Mouse (Mus musculus) forebrain, embryonic 11.5 days (tissue): ENCODE measurements at regions not wholly inside any gene's neighbourhood (a gene's known extent, or its start where the extent isn't known, plus 50 kb on each side); places are given as distances from the start of the nearest gene placed in this dataset.
A peak's percentile ranks its signal among the peaks of the same experiment; 100 is the strongest.
"Not testable (repeated sequence)": the region's sequence is repeated elsewhere in the genome, so short reads cannot be mapped to it uniquely, and the experiment has no call there.

Experiments
- ATAC-seq: fragments of 200-750 bp; cut with Nextera tagmentation; replicated peaks from 2 replicates; pipeline ENCODE4 v1.8.0; 2017; ENCODE audit warnings: moderate TSS enrichment; ENCODE audit not compliant: low FRiP score
- DNase-seq: peaks from one replicate; pipeline ENCODE4 v3.0.0-alpha.2; 2017; ENCODE audit warnings: low spot score
- H3K27ac ChIP-seq: fragments of 300-500 bp; sonication (generic); 2 replicates; pipeline ENCODE4 v1.5.1; 2014; ENCODE audit warnings: low read depth, low read length
- H3K27me3 ChIP-seq: fragments of 300-500 bp; sonication (generic); 2 replicates; pipeline ENCODE4 v1.6.1; 2014; ENCODE audit warnings: mild to moderate bottlenecking, low read length, mixed read lengths; ENCODE audit not compliant: control insufficient read depth, insufficient read depth
- H3K36me3 ChIP-seq: fragments of 300-500 bp; sonication (generic); 2 replicates; pipeline ENCODE4 v1.6.1; 2014; ENCODE audit warnings: mild to moderate bottlenecking, low read length, moderate library complexity, mixed read lengths; ENCODE audit not compliant: control insufficient read depth, insufficient read depth
- H3K4me1 ChIP-seq: fragments of 300-500 bp; sonication (generic); replicated peaks from 2 replicates; pipeline ENCODE4 v1.6.1; 2014; ENCODE audit warnings: low read length, mixed read lengths; ENCODE audit not compliant: control insufficient read depth, insufficient read depth
- H3K4me2 ChIP-seq: fragments of 300-500 bp; sonication (generic); 2 replicates; pipeline ENCODE4 v1.6.1; 2014; ENCODE audit warnings: low read depth, mild to moderate bottlenecking, low read length, moderate library complexity, mixed read lengths; ENCODE audit not compliant: severe bottlenecking
- H3K4me3 ChIP-seq: fragments of 300-500 bp; sonication (generic); 2 replicates; pipeline ENCODE4 v1.5.1; 2014; ENCODE audit warnings: low read depth, low read length
- H3K9ac ChIP-seq: fragments of 300-500 bp; sonication (generic); 2 replicates; pipeline ENCODE4 v1.6.1; 2014; ENCODE audit warnings: low read length
- H3K9me3 ChIP-seq: fragments of 300-500 bp; sonication (generic); 2 replicates; pipeline ENCODE4 v1.6.1; 2016; ENCODE audit warnings: low read length, mixed read lengths; ENCODE audit not compliant: control insufficient read depth
- WGBS: fragments of 180-500 bp; shearing (Covaris S2); extraction: QIAGEN DNeasy Blood & Tissue Kit; methylation state at CpG from one replicate; pipeline ENCODE4 v1.1.7; 2014; 5-methylcytosine and 5-hydroxymethylcytosine counted together

DNA sequence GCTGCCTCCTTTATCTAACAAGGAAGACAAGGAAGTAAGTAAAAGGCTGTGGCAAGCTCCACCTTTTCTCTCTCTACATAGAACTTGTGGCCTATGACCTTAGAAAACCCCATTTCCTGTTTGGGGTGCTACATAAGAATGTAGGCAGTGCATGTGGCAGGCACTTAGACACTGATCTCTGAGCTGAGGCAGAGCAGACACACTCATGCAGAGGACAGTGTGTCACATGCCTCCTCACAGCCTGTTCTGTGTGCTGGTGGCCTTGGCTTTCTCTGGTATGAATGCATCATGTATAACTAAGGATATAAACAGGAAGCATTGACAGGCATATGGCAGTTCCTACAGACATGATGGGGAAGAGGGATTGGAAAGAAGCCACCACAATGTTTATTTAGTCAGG, 678.5 kb upstream of the Olfr1507 start:
- not testable (repeated sequence) for H3K9ac ChIP-seq, H3K36me3 ChIP-seq, ATAC-seq, H3K27me3 ChIP-seq, H3K4me1 ChIP-seq, H3K27ac ChIP-seq, H3K4me3 ChIP-seq, H3K4me2 ChIP-seq, H3K9me3 ChIP-seq, DNase-seq

- H3K4me1 ChIP-seq, H3K4me3 ChIP-seq, DNase-seq, H3K9me3 ChIP-seq, H3K36me3 ChIP-seq, H3K27me3 ChIP-seq, ATAC-seq, H3K9ac ChIP-seq, H3K4me2 ChIP-seq, H3K27ac ChIP-seq: not testable (repeated sequence)
- no CpG with 5 or more reads among the region's 2 CpGs for WGBS
Observed at GRCm38 (mm10) chr14:53166327-53166726, 670.8 kb upstream of the Olfr1507 start.

GRCm38 (mm10) chr14:53159012-53159411, 663.5 kb upstream of the Olfr1507 start:
- ATAC-seq, H3K27ac ChIP-seq: not testable (repeated sequence)
- WGBS = no CpG with 5 or more reads among the region's 2 CpGs

GRCm38 (mm10) chr14:53134783-53135182, 639.2 kb upstream of the Olfr1507 start:
- H3K9me3 ChIP-seq, H3K4me3 ChIP-seq, H3K27ac ChIP-seq, ATAC-seq, H3K36me3 ChIP-seq, DNase-seq, H3K9ac ChIP-seq, H3K4me1 ChIP-seq, H3K27me3 ChIP-seq, H3K4me2 ChIP-seq: not testable (repeated sequence)

More at GRCm38 (mm10) chr14:53159012-53159411, 663.5 kb upstream of the Olfr1507 start:
- not testable (repeated sequence) for H3K27me3 ChIP-seq, H3K9me3 ChIP-seq, H3K4me2 ChIP-seq, H3K36me3 ChIP-seq, H3K4me1 ChIP-seq, H3K9ac ChIP-seq, DNase-seq, H3K4me3 ChIP-seq

GRCm38 (mm10) chr14:53132390-53132789, 636.8 kb upstream of the Olfr1507 start:
- not testable (repeated sequence) for H3K9me3 ChIP-seq, H3K27me3 ChIP-seq, H3K4me2 ChIP-seq, H3K36me3 ChIP-seq, H3K9ac ChIP-seq, H3K27ac ChIP-seq, H3K4me1 ChIP-seq, ATAC-seq, H3K4me3 ChIP-seq
- DNase-seq = peak; percentile 64
- 33% methylated on average over 6 of the region's 6 CpGs for WGBS

DNA sequence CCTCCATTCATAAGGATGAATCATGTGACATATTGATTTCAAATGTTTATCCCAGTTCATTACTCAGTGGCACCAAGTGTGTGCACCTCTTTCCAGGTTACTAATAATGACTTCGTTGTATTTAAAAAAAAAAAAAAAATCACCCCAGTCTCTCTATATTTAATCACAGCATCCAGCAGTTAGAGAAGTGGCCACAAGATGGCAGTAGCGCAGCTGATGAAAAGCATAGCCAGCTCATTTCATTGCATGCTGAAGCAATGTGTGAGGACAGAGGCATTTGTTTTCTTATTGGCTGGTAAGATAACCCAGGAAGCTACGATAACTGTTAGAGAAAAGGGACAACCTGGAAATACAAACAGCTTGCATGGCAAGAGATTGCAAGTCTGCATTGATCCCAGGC, 626.2 kb upstream of the Olfr1507 start:
- not testable (repeated sequence) for H3K27me3 ChIP-seq, H3K36me3 ChIP-seq, H3K27ac ChIP-seq, H3K4me3 ChIP-seq, DNase-seq, H3K9me3 ChIP-seq, H3K4me2 ChIP-seq, H3K9ac ChIP-seq, H3K4me1 ChIP-seq
- WGBS = 20% methylated on average over 2 of the region's 3 CpGs
- ATAC-seq = 0 out of 2 replicates have a peak, but pooled peaks have one; percentile 27

- not testable (repeated sequence) for H3K9ac ChIP-seq, H3K4me3 ChIP-seq, DNase-seq, H3K4me2 ChIP-seq, H3K9me3 ChIP-seq, H3K4me1 ChIP-seq, H3K27ac ChIP-seq, H3K36me3 ChIP-seq, ATAC-seq, H3K27me3 ChIP-seq
- 83% methylated on average over 3 of the region's 3 CpGs for WGBS
Observed at GRCm38 (mm10) chr14:53109732-53110131, 614.2 kb upstream of the Olfr1507 start.

GRCm38 (mm10) chr14:53101362-53101761, 605.8 kb upstream of the Olfr1507 start:
- not testable (repeated sequence) for ATAC-seq, DNase-seq

DNA sequence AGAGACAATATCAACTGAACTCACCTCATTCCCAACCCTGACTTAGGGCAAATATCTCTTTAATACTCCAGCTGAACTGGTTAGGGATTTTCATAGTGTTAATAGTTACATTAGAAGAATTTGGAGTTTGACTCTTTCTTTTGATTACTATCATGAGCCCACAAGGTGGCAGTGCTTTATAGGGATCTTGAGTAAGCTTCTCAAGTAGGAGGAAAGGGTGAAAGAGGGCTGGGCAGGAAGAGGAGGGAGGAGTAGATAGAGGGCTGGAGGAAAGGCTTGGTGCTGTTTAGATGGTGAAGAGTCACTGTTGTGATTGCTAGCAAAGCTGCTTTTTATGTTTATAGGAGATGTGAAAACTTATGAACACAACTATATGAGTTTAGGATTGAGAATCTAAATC, 595.4 kb upstream of the Olfr1507 start:
- H3K4me1 ChIP-seq, H3K4me2 ChIP-seq, H3K9ac ChIP-seq, ATAC-seq, H3K36me3 ChIP-seq, H3K4me3 ChIP-seq, H3K27me3 ChIP-seq, DNase-seq, H3K27ac ChIP-seq, H3K9me3 ChIP-seq: not testable (repeated sequence)

More at GRCm38 (mm10) chr14:53101362-53101761, 605.8 kb upstream of the Olfr1507 start:
- H3K36me3 ChIP-seq, H3K4me1 ChIP-seq, H3K4me2 ChIP-seq, H3K27me3 ChIP-seq, H3K9me3 ChIP-seq, H3K4me3 ChIP-seq, H3K27ac ChIP-seq, H3K9ac ChIP-seq: not testable (repeated sequence)
- 33% methylated on average over 5 of the region's 5 CpGs for WGBS
